Mouse (Mus musculus) monocyte, adult 59 days (primary cell): ENCODE data around the gene Gdap1l1. TPM values are rescaled to one million over a fixed set of nuclear protein-coding genes. Genes with fewer than 3 reads are reported as not detected.

Source experiments
- total RNA-seq, 2 experiments: library from RNA; stranded (reverse); gene quantifications; one replicate each; pipeline ENCODE4 v1.2.4; 2023

The Gdap1l1 gene
- not detected for total RNA-seq

GRCm38 (mm10) chr2:163438246-163438618 lies at the start of gene Gdap1l1:
Gene Gdap1l1, plus strand, starts transcription at chr2:163438476.

GRCm38 (mm10) chr2:163397905-163398304 lies 40.4 kb upstream of the Gdap1l1 start, which contains the start of gene Jph2:
Gene Jph2, minus strand, starts transcription at chr2:163397993.

GRCm38 (mm10) chr2:163424597-163424996 lies 13.7 kb upstream of the Gdap1l1 start, which contains the start of gene Oser1:
Gene Oser1, minus strand, starts transcription at chr2:163424697.

GRCm38 (mm10) chr2:163472466-163472851 lies 34.2 kb downstream of the Gdap1l1 start, which contains the start of gene Fitm2:
Gene Fitm2, minus strand, starts transcription at chr2:163472629.

GRCm38 (mm10) chr2:163492018-163492417 lies 53.7 kb downstream of the Gdap1l1 start, which contains the start of gene R3hdml:
Gene R3hdml, plus strand, starts transcription at chr2:163492318.

Other genes with a start within 250 kb of the Gdap1l1 start
- gene Tox2, start 235.4 kb upstream of the Gdap1l1 start, total RNA-seq, result under 1 TPM; 0.24 to 0.29 TPM
- not detected for gene Jph2, start 40.5 kb upstream of the Gdap1l1 start, total RNA-seq
- gene Oser1, start 13.8 kb upstream of the Gdap1l1 start, total RNA-seq, result 100 to 1,000 TPM in 1 of 2 experiments, 10 to 100 TPM in 1; 97.8 to 120 TPM
- 1 to 10 TPM; 1.5 to 1.9 TPM for gene Fitm2, start 34.2 kb downstream of the Gdap1l1 start, total RNA-seq
- not detected for gene R3hdml, start 53.8 kb downstream of the Gdap1l1 start, total RNA-seq
- gene Hnf4a, start 68.3 kb downstream of the Gdap1l1 start, total RNA-seq, result not detected
- gene Ttpal, start 163.8 kb downstream of the Gdap1l1 start, total RNA-seq, result 10 to 100 TPM; 38.7 to 44.4 TPM
- 100 to 1,000 TPM; 685 to 714 TPM for gene Serinc3, start 206.7 kb downstream of the Gdap1l1 start, total RNA-seq
- 10 to 100 TPM; 36.0 to 45.9 TPM for gene Pkig, start 219.9 kb downstream of the Gdap1l1 start, total RNA-seq